Mouse (Mus musculus) embryonic fibroblast, embryonic 13.5 days (primary cell): ENCODE data around the gene Olfr9. TPM values are rescaled to one million over a fixed set of nuclear protein-coding genes. Genes with fewer than 3 reads are reported as not detected.
"Not testable (repeated sequence)": the region's sequence is repeated elsewhere in the genome, so short reads cannot be mapped to it uniquely, and the experiment has no call there.

Experiments
- H3K27ac ChIP-seq: 2 replicates; pipeline ENCODE4 v1.5.1; 2012; ENCODE audit warnings: low read length, control low read depth, inconsistent platforms; ENCODE audit not compliant: insufficient read depth
- H3K4me1 ChIP-seq: 2 replicates; pipeline ENCODE4 v1.6.1; 2011; ENCODE audit warnings: low read length; ENCODE audit not compliant: control insufficient read depth, insufficient read depth
- H3K4me3 ChIP-seq: 2 replicates; pipeline ENCODE4 v1.5.1; 2011; ENCODE audit warnings: mild to moderate bottlenecking, control low read depth, low read length; ENCODE audit not compliant: insufficient read depth
- CTCF ChIP-seq: IDR thresholded peaks from 2 replicates; pipeline ENCODE4 v1.5.1; 2011; ENCODE audit warnings: mild to moderate bottlenecking, control low read depth, low read length, moderate library complexity, borderline replicate concordance; ENCODE audit not compliant: insufficient read depth
- POLR2A ChIP-seq: IDR thresholded peaks from 2 replicates; pipeline ENCODE4 v1.6.1; 2011; ENCODE audit warnings: low read depth, mild to moderate bottlenecking, control low read depth, low read length, moderate library complexity
- polyA plus RNA-seq: library from polyadenylated mRNA; stranded (reverse); fragments of >200 nt; gene quantifications from 2 replicates; pipeline ENCODE4 v1.2.4, GENCODE M21; 2011; ENCODE audit warnings: low read depth; ENCODE audit not compliant: missing spikeins, insufficient read length

Gene Olfr9
- polyA plus RNA-seq = not detected in 2 replicates

GRCm38 (mm10) chr10:128989131-128989530 is at the start of gene Olfr9:
Gene Olfr9 (plus strand): TSS chr10:128989431.
- not testable (repeated sequence) for H3K4me1 ChIP-seq, H3K27ac ChIP-seq

GRCm38 (mm10) chr10:128940475-128941061 is 48.7 kb upstream of the Olfr9 start:
- TF ChIP-seq CTCF = no peak
- TF ChIP-seq POLR2A = no peak
- Histone ChIP-seq H3K4me3 (no peak overlapping the region), H3K4me1 (0 out of 2 replicates have a peak, but pooled peaks cover 4% of the 10 kb centered on the region), H3K27ac (no peak overlapping the region)

More at GRCm38 (mm10) chr10:128989131-128989530, at the start of gene Olfr9:
- not testable (repeated sequence) for H3K4me3 ChIP-seq

DNA sequence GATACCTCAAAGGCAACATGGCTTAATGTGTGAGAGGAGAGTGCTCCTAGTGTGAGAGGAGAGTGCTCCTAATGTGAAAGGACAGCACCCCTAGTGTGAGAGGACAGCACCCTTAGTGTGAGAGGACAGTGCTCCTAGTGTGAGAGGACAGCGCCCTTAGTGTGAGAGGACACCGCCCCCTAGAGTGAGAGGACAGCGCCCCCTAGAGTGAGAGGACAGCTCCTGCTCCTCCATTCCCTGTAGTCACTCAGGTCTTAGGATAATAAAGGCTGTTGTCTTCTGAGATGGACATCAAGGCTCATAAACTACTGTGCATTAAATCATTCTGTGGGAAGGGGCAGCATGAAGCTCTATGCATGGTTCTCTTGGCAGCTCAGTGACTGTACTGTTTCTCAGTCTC is 43.6 kb upstream of the Olfr9 start:
- H3K4me3 ChIP-seq = no peak overlapping the region
- TF ChIP-seq POLR2A (no peak), CTCF (peak; percentile 80)
- no peak overlapping the region for H3K27ac ChIP-seq
- no peaks in the 10 kb centered on the region for H3K4me1 ChIP-seq

GRCm38 (mm10) chr10:128947496-128947895 is 41.7 kb upstream of the Olfr9 start:
- no peak for TF ChIP-seq CTCF
- TF ChIP-seq POLR2A = no peak
- Histone ChIP-seq H3K27ac (no peak overlapping the region), H3K4me3 (no peak overlapping the region), H3K4me1 (no peaks in the 10 kb centered on the region)

DNA sequence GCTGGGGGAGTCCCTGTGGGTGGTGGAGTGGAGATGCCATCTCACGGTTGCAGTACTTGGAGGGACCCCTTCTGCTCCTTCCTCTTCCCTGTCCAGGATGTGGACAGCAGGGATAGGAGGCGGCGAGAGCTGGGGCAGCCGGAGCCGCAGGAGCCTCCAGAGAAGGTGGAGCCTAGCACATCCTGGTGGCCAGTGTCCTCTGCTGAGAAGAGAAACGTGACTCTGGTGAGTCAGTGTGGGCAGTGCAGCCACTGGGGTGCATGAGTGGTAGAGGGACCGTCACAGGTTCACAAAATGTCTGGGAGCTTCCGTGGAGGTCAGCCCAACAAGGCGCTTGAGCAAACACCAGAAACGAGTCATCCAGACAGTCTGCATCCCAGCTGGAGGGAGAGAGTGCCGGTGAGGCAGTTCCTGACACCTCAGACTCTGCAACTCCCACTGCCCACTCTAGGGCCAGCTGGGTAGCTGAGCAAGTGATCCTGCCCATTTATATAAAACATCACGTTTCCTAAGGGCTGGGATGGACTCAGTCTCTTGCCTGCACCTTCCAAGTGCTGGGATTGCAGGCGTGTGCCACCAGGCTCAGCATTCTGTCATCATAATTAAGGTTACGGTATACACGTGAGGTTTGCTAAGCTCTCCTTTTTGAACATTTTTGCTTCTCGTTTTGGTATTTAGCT is 38.9 kb upstream of the Olfr9 start:
- no peaks in the 10 kb centered on the region for H3K4me1 ChIP-seq
- TF ChIP-seq POLR2A (no peak), CTCF (no peak)

DNA sequence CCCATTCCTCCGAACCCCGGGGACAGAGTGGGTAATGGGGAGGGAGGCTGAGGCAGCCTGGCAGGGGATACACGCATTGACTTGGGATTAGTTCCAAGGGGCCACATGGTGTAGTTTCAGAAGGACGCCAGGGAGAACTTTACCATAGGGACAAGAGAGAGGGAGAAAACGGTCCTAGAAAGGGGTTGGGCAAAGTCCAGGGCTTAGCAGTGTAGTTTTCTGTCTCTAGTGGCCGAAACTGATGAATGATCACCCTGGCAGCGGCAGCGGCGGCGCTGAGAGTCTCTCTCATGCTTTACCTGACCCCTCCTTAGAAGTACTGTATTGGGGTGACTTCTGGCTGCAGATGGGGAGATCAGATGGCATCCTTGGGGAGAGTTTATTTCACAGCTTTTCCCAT is 30.9 kb upstream of the Olfr9 start:
- TF ChIP-seq CTCF (no peak), POLR2A (no peak)
- no peaks in the 10 kb centered on the region for H3K4me1 ChIP-seq
- H3K4me3 ChIP-seq = no peak overlapping the region
- H3K27ac ChIP-seq = no peak overlapping the region

More for the DNA sequence above, 38.9 kb upstream of the Olfr9 start:
- H3K4me3 ChIP-seq = no peak overlapping the region
- no peak overlapping the region for H3K27ac ChIP-seq

- H3K4me3 ChIP-seq = no peak overlapping the region
- TF ChIP-seq POLR2A (no peak), CTCF (no peak)
- no peaks in the 10 kb centered on the region for H3K4me1 ChIP-seq
- no peak overlapping the region for H3K27ac ChIP-seq
Observed at GRCm38 (mm10) chr10:128960142-128960541, 29.1 kb upstream of the Olfr9 start.

GRCm38 (mm10) chr10:128960590-128961584 is 28.3 kb upstream of the Olfr9 start, which contains the start of gene Mettl7b:
Gene Mettl7b (minus strand): TSS chr10:128960988.
- Histone ChIP-seq H3K27ac (no peak within 1 kb of the TSS), H3K4me1 (no peaks in the 10 kb centered on the region), H3K4me3 (no peak within 1 kb of the TSS)
- TF ChIP-seq POLR2A = no peak
- TF ChIP-seq CTCF = no peak

DNA sequence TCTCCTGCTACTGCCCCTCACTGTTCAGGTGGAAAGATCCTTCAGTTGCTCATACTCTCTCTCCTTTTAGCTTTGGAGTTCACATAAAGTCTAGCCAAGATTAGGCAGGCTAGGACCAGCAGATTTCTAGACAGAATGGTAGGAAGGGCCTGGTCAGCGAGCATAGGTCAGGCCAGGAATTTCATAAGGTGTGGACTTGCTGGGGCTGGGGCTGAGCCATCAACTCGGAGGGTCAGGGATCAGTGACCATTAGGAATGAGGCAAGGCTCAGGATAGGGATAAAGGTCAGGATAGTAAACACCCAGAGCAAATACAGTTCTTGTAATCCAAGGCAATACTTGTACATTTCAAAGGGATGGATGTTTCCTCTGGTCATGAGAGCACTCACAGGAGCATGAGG is 24.3 kb upstream of the Olfr9 start:
- TF ChIP-seq POLR2A = no peak
- no peak overlapping the region for H3K4me3 ChIP-seq
- H3K4me1 ChIP-seq = peaks cover 11% of the 10 kb centered on the region
- no peak overlapping the region for H3K27ac ChIP-seq

GRCm38 (mm10) chr10:128965871-128966270 is 23.4 kb upstream of the Olfr9 start:
- H3K4me3 ChIP-seq = no peak overlapping the region
- no peak for TF ChIP-seq POLR2A
- H3K27ac ChIP-seq = no peak overlapping the region
- H3K4me1 ChIP-seq = peaks cover 11% of the 10 kb centered on the region
